Mouse (Mus musculus): ENCODE data around the gene Btbd35f20.
"Not testable (repeated sequence)": the region's sequence is repeated elsewhere in the genome, so short reads cannot be mapped to it uniquely, and the experiment has no call there.

Gene Btbd35f20

DNA sequence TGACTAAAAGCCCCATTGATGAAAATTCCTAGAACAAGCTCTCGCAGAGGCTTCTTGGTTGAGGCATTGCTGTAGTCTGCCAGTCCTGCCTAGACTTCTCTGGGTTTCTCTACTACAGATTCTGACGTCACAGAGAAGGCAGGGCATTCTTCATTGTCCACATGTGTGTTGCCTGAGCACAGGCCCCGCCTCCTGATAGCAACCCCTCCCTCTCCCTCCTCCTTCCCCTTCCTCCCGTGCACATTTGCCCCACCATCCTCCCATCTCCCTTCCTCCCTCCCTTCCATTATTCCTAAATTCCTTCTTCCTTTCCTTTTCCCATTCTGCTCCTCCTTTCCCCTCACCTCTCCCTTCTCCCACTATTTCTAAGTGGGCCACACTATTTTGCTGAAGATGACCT, at the start of gene Btbd35f20:
TSS of gene Btbd35f20 (minus strand) at position 101 of the 400 bp plus-strand sequence.
- DNase-seq: not testable (repeated sequence)

Measured in thymus, postnatal 4 days (tissue).